Mouse (Mus musculus) liver, embryonic 14.5 days (tissue): ENCODE results near the gene Mybpc3. TPM values are rescaled to one million over a fixed set of nuclear protein-coding genes. Genes with fewer than 3 reads are reported as not detected.

ENCODE experiments used
- ATAC-seq: fragments of 200-750 bp; cut with Nextera tagmentation; 2 replicates; pipeline ENCODE4 v1.8.0; 2017; ENCODE audit warnings: moderate number of reproducible peaks, mild to moderate bottlenecking, moderate library complexity; ENCODE audit not compliant: insufficient read depth
- DNase-seq, 3 experiments: peaks; one replicate each; pipeline ENCODE4 v3.0.0-alpha.2; 2012 to 2013; ENCODE audit warnings: low read depth in 3 of 3, low spot score in 3 of 3
- H3K27ac ChIP-seq: fragments of 300-500 bp; sonication (generic); 2 replicates; pipeline ENCODE4 v1.5.1; 2014; ENCODE audit warnings: moderate library complexity, mild to moderate bottlenecking, control low read depth, inconsistent platforms
- H3K27me3 ChIP-seq: fragments of 300-500 bp; sonication (generic); 2 replicates; pipeline ENCODE4 v1.6.1; 2014; ENCODE audit warnings: mild to moderate bottlenecking, low read length, moderate library complexity; ENCODE audit not compliant: control insufficient read depth, insufficient read depth
- H3K36me3 ChIP-seq: fragments of 300-500 bp; sonication (generic); replicated peaks from 2 replicates; pipeline ENCODE4 v1.6.1; 2014; ENCODE audit warnings: low read depth; ENCODE audit not compliant: control insufficient read depth, insufficient read depth
- H3K4me1 ChIP-seq, 2 experiments: fragments of 200-500 bp in 1 of 2; fragments of 300-500 bp in 1 of 2; sonication (generic) in 1 of 2; replicated peaks; 2 replicates each; pipeline ENCODE4 v1.6.1; 2012 to 2014; ENCODE audit warnings: antibody characterized with exemption in 1 of 2, inconsistent platforms in 1 of 2, low read length in 1 of 2; ENCODE audit not compliant: control insufficient read depth in 2 of 2, insufficient read depth in 2 of 2
- H3K4me2 ChIP-seq: fragments of 300-500 bp; sonication (generic); 2 replicates; pipeline ENCODE4 v1.6.1; 2014; ENCODE audit warnings: low read depth, mild to moderate bottlenecking, control low read depth, moderate library complexity
- H3K4me3 ChIP-seq, 2 experiments: fragments of 200-500 bp in 1 of 2; fragments of 300-500 bp in 1 of 2; sonication (generic) in 1 of 2; 2 replicates each; pipeline ENCODE4 v1.5.1; 2012 to 2014; ENCODE audit warnings: low read depth in 2 of 2, low read length in 2 of 2, mild to moderate bottlenecking in 2 of 2, control low read depth in 1 of 2, inconsistent platforms in 1 of 2, moderate library complexity in 1 of 2; ENCODE audit not compliant: insufficient read depth in 1 of 2
- H3K9ac ChIP-seq: fragments of 300-500 bp; sonication (generic); replicated peaks from 2 replicates; pipeline ENCODE4 v1.6.1; 2014; ENCODE audit warnings: mild to moderate bottlenecking, control low read depth, moderate library complexity
- H3K9me3 ChIP-seq: fragments of 300-500 bp; sonication (generic); 2 replicates; pipeline ENCODE4 v1.6.1; 2016; ENCODE audit warnings: low read length, mixed read lengths; ENCODE audit not compliant: control insufficient read depth
- CTCF ChIP-seq: IDR thresholded peaks from 2 replicates; pipeline ENCODE4 v1.5.1; 2016; ENCODE audit warnings: antibody characterized with exemption, low read depth, control low read depth
- EP300 ChIP-seq: IDR thresholded peaks from 2 replicates; pipeline ENCODE4 v1.6.1; 2016; ENCODE audit warnings: antibody characterized with exemption, low read depth
- WGBS: fragments of 180-500 bp; shearing (Covaris S2); extraction: QIAGEN DNeasy Blood & Tissue Kit; methylation state at CpG from one replicate; pipeline ENCODE4 v1.1.7; 2014; ENCODE audit not compliant: insufficient replicate concordance; 5-methylcytosine and 5-hydroxymethylcytosine counted together
- polyA plus RNA-seq, 2 experiments: library from polyadenylated mRNA; depleted of rRNA in 1 of 2; stranded (reverse) in 1 of 2; unstranded in 1 of 2; fragments of >200 nt; fragmentation: Nextera tagmentation in 1 of 2; extraction: Ambion mirVana in 1 of 2; gene quantifications; 2 replicates each; pipeline versions ENCODE4 v1.2.1 to v1.2.3; 2012 to 2014

Mybpc3 gene
- polyA plus RNA-seq, 2 experiments: 0.04 TPM; not detected in 1

DNA sequence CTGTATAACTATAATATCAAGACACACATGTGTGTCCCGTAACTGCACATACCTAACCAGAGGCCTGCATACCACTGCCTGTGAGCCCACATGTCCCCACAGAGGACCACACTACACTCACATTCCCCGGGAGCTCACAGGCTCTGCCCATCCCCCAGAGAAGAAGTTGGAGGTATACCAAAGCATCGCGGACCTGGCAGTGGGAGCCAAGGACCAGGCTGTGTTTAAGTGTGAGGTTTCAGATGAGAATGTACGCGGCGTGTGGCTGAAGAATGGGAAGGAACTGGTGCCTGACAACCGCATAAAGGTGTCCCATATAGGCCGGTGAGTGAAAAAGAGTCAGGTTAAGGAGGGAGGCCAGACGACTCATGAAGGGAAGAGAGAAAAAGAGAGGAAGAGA is 7.2 kb downstream of the Mybpc3 start:
- Histone ChIP-seq H3K9me3 (no peaks in the 10 kb centered on the region), H3K27ac (no peak overlapping the region), H3K4me1 (no peaks in the 10 kb centered on the region), H3K4me2 (no peak overlapping the region), H3K9ac (no peak overlapping the region), H3K4me3 (no peak overlapping the region), H3K36me3 (no peaks in the 10 kb centered on the region), H3K27me3 (no peaks in the 10 kb centered on the region)
- DNase-seq (no peak), ATAC-seq (no peak)
- WGBS: 68% methylated on average over 10 of the region's 10 CpGs
- TF ChIP-seq CTCF (no peak), EP300 (no peak)

DNA sequence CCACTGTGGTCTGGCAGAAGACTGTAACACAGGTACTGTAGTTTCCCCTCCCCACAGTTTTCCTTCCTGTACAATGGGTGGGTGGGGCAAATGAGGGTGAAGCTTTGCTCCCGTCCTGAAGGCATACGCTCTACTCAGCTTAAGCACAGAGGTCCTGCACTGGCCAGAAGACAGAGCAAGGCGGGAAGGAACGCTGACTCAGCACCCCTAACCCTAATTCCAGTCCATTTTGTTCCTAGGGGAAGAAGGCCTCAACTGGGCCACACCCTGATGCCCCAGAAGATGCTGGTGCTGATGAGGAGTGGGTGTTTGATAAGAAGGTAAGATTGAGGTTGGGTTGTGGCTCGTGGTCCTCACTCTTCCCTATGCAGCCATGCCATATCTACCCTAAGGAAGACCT is 10.8 kb downstream of the Mybpc3 start:
- Histone ChIP-seq H3K4me2 (no peak overlapping the region), H3K9ac (no peak overlapping the region), H3K4me1 (no peaks in the 10 kb centered on the region), H3K36me3 (no peaks in the 10 kb centered on the region), H3K9me3 (no peaks in the 10 kb centered on the region), H3K27ac (no peak overlapping the region), H3K27me3 (no peaks in the 10 kb centered on the region), H3K4me3 (no peak overlapping the region)
- DNase-seq (no peak), ATAC-seq (no peak)
- WGBS: 59% methylated on average over 5 of the region's 5 CpGs
- TF ChIP-seq CTCF: no peak

DNA sequence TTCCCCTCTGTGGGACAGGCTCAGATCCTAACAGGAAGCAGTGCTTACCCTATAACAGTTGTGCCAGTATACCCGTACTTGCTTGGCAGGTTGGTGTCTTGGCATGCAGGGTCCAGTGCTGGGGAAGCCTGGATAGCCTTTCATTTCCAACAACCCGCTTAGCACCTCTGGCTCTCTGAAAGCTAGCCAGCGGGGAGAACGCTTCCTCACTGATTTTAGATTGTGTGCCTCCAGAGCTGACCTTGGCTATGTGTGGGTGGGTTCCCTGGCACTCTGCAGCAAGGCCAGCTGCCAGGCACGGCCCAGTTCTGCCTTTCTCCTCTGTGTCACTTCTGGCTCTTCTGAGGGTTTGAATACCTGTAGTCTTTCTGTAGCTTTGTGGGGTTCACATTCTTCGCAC is 12.2 kb downstream of the Mybpc3 start:
- Histone ChIP-seq H3K9ac (no peak overlapping the region), H3K4me3 (no peak overlapping the region), H3K4me2 (no peak overlapping the region), H3K27ac (no peak overlapping the region), H3K36me3 (no peaks in the 10 kb centered on the region), H3K9me3 (no peaks in the 10 kb centered on the region), H3K4me1 (no peaks in the 10 kb centered on the region), H3K27me3 (no peaks in the 10 kb centered on the region)
- DNase-seq (no peak), ATAC-seq (no peak)
- TF ChIP-seq EP300 (no peak), CTCF (no peak)
- 68% methylated on average over 6 of the region's 6 CpGs for WGBS

DNA sequence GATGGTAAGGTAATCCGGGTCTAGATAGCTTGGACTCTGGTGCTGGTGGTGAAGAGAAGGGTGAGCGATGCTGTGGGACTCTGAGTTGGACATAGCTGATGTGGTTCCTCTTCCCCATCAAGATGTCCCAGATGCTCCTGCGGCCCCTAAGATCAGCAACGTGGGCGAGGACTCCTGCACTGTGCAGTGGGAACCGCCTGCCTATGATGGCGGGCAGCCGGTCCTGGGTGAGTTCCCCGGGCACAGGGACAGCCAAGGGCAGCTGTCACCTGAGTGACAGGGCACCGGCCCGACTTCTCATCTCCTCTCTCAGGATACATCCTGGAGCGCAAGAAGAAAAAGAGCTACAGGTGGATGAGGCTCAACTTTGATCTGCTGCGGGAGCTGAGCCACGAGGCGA is 13.3 kb downstream of the Mybpc3 start:
- H3K9me3 ChIP-seq: no peaks in the 10 kb centered on the region
- no peaks in the 10 kb centered on the region for H3K27me3 ChIP-seq
- H3K4me1 ChIP-seq: no peaks in the 10 kb centered on the region
- H3K36me3 ChIP-seq: no peaks in the 10 kb centered on the region
- DNase-seq (no peak), ATAC-seq (no peak)
- no peak overlapping the region for H3K4me3 ChIP-seq
- no peak overlapping the region for H3K9ac ChIP-seq
- no peak overlapping the region for H3K4me2 ChIP-seq
- 78% methylated on average over 15 of the region's 15 CpGs for WGBS
- H3K27ac ChIP-seq: no peak overlapping the region
- TF ChIP-seq CTCF: no peak
- no peak for TF ChIP-seq EP300

DNA sequence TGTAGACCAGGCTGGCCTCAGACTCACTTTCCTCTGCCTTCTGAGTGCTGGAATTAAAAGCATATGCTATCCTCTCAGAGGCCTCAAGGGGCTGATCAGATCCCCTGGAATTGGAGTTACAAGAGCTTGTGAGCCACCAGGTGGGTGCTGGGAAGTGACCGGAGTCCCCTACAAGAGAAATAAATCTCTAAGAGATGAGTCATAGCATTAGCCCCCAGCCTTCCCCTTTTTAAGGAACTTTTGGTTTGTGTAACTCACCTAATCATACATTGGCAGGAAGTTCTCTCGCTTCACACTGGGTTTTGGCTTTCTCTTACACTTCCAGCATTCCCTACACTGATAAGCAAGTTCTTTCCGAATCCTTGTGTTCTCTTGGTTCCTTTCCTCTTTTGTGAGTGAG is 14.1 kb downstream of the Mybpc3 start:
- no peaks in the 10 kb centered on the region for H3K27me3 ChIP-seq
- no peaks in the 10 kb centered on the region for H3K4me1 ChIP-seq
- DNase-seq (no peak), ATAC-seq (no peak)
- H3K4me2 ChIP-seq: no peak overlapping the region
- H3K27ac ChIP-seq: no peak overlapping the region
- no peak overlapping the region for H3K4me3 ChIP-seq
- H3K9ac ChIP-seq: no peak overlapping the region
- H3K9me3 ChIP-seq: no peaks in the 10 kb centered on the region
- TF ChIP-seq CTCF (no peak), EP300 (no peak)
- WGBS: 34% methylated on average over 3 of the region's 3 CpGs
- no peaks in the 10 kb centered on the region for H3K36me3 ChIP-seq
